Mouse (Mus musculus) bone marrow, adult 2 months (tissue): Measurements from ENCODE around the gene Olfr541.

Experiments used
- CTCF ChIP-seq: fragments of 200-500 bp; IDR thresholded peaks from 2 replicates; pipeline ENCODE4 v1.5.1; 2011; ENCODE audit warnings: low read length, control low read depth; ENCODE audit not compliant: control insufficient read depth, insufficient read depth
- POLR2A ChIP-seq: fragments of 200-500 bp; IDR thresholded peaks from 2 replicates; pipeline ENCODE4 v1.6.1; 2011; ENCODE audit warnings: low read depth, mild to moderate bottlenecking, control low read depth, low read length, borderline replicate concordance; ENCODE audit not compliant: control insufficient read depth

DNA sequence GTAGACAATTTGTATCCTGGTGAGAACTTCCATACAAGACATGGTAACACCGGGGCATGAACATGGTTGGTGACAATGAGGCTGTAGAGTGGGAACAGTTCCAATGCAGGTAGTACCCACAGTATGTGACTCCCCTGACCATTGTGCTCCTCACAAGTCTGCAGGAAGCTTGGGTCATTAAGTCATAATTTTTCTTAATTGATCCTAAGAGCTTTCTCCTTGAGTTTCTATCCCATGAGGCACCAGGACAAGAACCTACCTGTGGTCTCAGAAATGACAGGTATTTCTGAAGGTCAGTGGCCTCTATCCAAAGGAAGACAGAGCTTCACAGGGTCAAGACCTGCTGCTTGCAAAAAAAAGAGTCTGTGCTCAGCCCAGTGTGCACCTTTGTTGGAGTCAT is 15.4 kb upstream of the Olfr541 start, which contains the start of gene Olfr45:
- TF ChIP-seq POLR2A (no peak), CTCF (no peak)
